Mouse (Mus musculus) intestine, postnatal 0 days (tissue): Measurements from ENCODE around the gene Gm10324. TPM values are rescaled to one million over a fixed set of nuclear protein-coding genes. Genes with fewer than 3 reads are reported as not detected.
"Not testable (repeated sequence)": the region's sequence is repeated elsewhere in the genome, so short reads cannot be mapped to it uniquely, and the experiment has no call there.

Experiments
- ATAC-seq: fragments of 200-750 bp; cut with Nextera tagmentation; 2 replicates; pipeline ENCODE4 v1.8.0; 2017; ENCODE audit warnings: mild to moderate bottlenecking, moderate TSS enrichment, moderate library complexity
- H3K27ac ChIP-seq: fragments of 300-500 bp; sonication (generic); 2 replicates; pipeline ENCODE4 v1.5.1; 2014; ENCODE audit warnings: mild to moderate bottlenecking, low read depth, low read length, moderate library complexity
- H3K27me3 ChIP-seq: fragments of 300-500 bp; sonication (generic); replicated peaks from 2 replicates; pipeline ENCODE4 v1.6.1; 2014; ENCODE audit warnings: low read length, mixed read lengths; ENCODE audit not compliant: control insufficient read depth, insufficient read depth
- H3K36me3 ChIP-seq: fragments of 300-500 bp; sonication (generic); 2 replicates; pipeline ENCODE4 v1.6.1; 2014; ENCODE audit warnings: mild to moderate bottlenecking, moderate library complexity; ENCODE audit not compliant: control insufficient read depth, insufficient read depth
- H3K4me1 ChIP-seq: fragments of 300-500 bp; sonication (generic); replicated peaks from 2 replicates; pipeline ENCODE4 v1.6.1; 2014; ENCODE audit warnings: antibody characterized with exemption, low read length, mixed read lengths; ENCODE audit not compliant: control insufficient read depth, insufficient read depth
- H3K4me2 ChIP-seq: fragments of 300-500 bp; sonication (generic); replicated peaks from 2 replicates; pipeline ENCODE4 v1.6.1; 2014; ENCODE audit warnings: low read depth, mild to moderate bottlenecking, moderate library complexity
- H3K4me3 ChIP-seq: fragments of 300-500 bp; sonication (generic); 2 replicates; pipeline ENCODE4 v1.5.1; 2014; ENCODE audit warnings: low read depth, low read length
- H3K9ac ChIP-seq: fragments of 300-500 bp; sonication (generic); 2 replicates; pipeline ENCODE4 v1.6.1; 2014; ENCODE audit warnings: mild to moderate bottlenecking, low read depth, low read length
- H3K9me3 ChIP-seq: fragments of 300-500 bp; sonication (generic); 2 replicates; pipeline ENCODE4 v1.6.1; 2016; ENCODE audit warnings: mixed run types; ENCODE audit not compliant: control insufficient read depth
- WGBS: fragments of 180-500 bp; shearing (Covaris S2); extraction: QIAGEN DNeasy Blood & Tissue Kit; methylation state at CpG from one replicate; pipeline ENCODE4 v1.1.7; 2014; 5-methylcytosine and 5-hydroxymethylcytosine counted together
- polyA plus RNA-seq: library from polyadenylated mRNA; unstranded; fragments of >200 nt; fragmentation: Nextera tagmentation; extraction: Ambion mirVana; gene quantifications from 2 replicates; pipeline ENCODE4 v1.2.1, GENCODE M21; 2015

Gm10324 gene
- not detected in 2 replicates for polyA plus RNA-seq

DNA sequence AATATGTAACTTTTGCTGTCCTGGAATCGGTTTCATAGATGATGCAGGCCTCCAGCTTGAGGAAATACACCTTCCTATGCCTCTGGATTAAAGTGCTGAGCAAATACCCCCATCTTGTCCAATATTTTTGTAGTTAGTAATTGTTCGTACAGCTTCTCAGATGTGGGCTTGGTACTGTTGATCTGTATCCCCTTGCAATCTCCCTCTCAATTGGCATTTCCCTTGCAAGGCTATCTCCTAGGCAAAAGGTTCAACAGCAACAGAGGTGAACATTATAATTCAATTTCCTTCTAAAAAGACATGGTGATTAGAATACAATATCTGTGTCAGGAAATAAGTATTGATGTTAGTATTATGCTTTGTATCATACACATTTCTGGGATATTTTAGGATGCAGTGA is at the start of gene Gm10324:
Gene Gm10324 (plus strand): TSS at position 301 of the 400 bp plus-strand sequence.
- H3K27me3 ChIP-seq, H3K27ac ChIP-seq, H3K4me3 ChIP-seq, ATAC-seq, H3K36me3 ChIP-seq, H3K9me3 ChIP-seq, H3K9ac ChIP-seq, H3K4me2 ChIP-seq, H3K4me1 ChIP-seq: not testable (repeated sequence)
- no CpG with 5 or more reads among the region's 2 CpGs for WGBS

Other genes starting within 250 kb of the Gm10324 start
- not detected in 2 replicates for gene Gm10772, start 108.0 kb downstream of the Gm10324 start, polyA plus RNA-seq